Mouse (Mus musculus): ENCODE measurements around the gene Plxnb2. TPM values are rescaled to one million over a fixed set of nuclear protein-coding genes. Genes with fewer than 3 reads are reported as not detected.
A peak's percentile ranks its signal among the peaks of the same experiment; 100 is the strongest.

Plxnb2 gene
- polyA plus RNA-seq, 1 experiment from 2014 or later, result 21.2 TPM

GRCm38 (mm10) chr15:89124312-89124711 is 56.3 kb downstream of the Plxnb2 start:
- H3K4me3 ChIP-seq (replicated peaks), result no peak overlapping the region
- H3K9ac ChIP-seq, result 0 out of 2 replicates have a peak overlapping the region, but pooled peaks have one; percentile 92
- peaks cover 66% of the 10 kb centered on the region for H3K4me1 ChIP-seq (replicated peaks)
- DNase-seq, result no peak
- ATAC-seq (ENCODE audit: low read depth), result no peak
- H3K36me3 ChIP-seq, result peaks cover 22% of the 10 kb centered on the region
- H3K27me3 ChIP-seq, result no peaks in the 10 kb centered on the region
- H3K27ac ChIP-seq, result no peak overlapping the region
- H3K4me2 ChIP-seq, result no peak overlapping the region; the same call in 1 of the 2 replicates
- no peaks in the 10 kb centered on the region for H3K9me3 ChIP-seq (replicated peaks)
- WGBS (ENCODE audit: insufficient replicate concordance), result 76% methylated on average over 3 of the region's 3 CpGs

- WGBS (ENCODE audit: insufficient replicate concordance), result 39% methylated on average over 11 of the region's 11 CpGs
- peak overlapping the region; percentile 92 for H3K9ac ChIP-seq
- H3K27me3 ChIP-seq, result no peaks in the 10 kb centered on the region
- H3K4me1 ChIP-seq (replicated peaks), result peaks cover 64% of the 10 kb centered on the region
- H3K27ac ChIP-seq, result peak overlapping the region; percentile 69
- peak overlapping the region; percentile 94 for H3K4me3 ChIP-seq (replicated peaks)
- peak overlapping the region; percentile 97 for H3K4me2 ChIP-seq
- H3K9me3 ChIP-seq (replicated peaks), result no peaks in the 10 kb centered on the region
- peaks cover 28% of the 10 kb centered on the region for H3K36me3 ChIP-seq
- peak; percentile 34 for DNase-seq
- ATAC-seq (ENCODE audit: low read depth), result no peak
Measured at GRCm38 (mm10) chr15:89123595-89123994, 57.0 kb downstream of the Plxnb2 start.

GRCm38 (mm10) chr15:89122649-89123366 is 57.8 kb downstream of the Plxnb2 start, which contains the start of gene Tubgcp6:
Gene Tubgcp6 (minus strand): TSS chr15:89123112.
- peak within 1 kb of the TSS; percentile 94 for H3K4me3 ChIP-seq (replicated peaks)
- H3K9ac ChIP-seq, result peak within 1 kb of the TSS; percentile 92
- ATAC-seq (ENCODE audit: low read depth) (peak; percentile 87), DNase-seq (peak; percentile 91)
- H3K36me3 ChIP-seq, result peaks cover 36% of the 10 kb centered on the region
- no peaks in the 10 kb centered on the region for H3K27me3 ChIP-seq
- WGBS (ENCODE audit: insufficient replicate concordance), result under 1% methylated on average over 47 of the region's 47 CpGs
- peak within 1 kb of the TSS; percentile 97 for H3K4me2 ChIP-seq
- peak within 1 kb of the TSS; percentile 69 for H3K27ac ChIP-seq
- no peaks in the 10 kb centered on the region for H3K9me3 ChIP-seq (replicated peaks)
- H3K4me1 ChIP-seq (replicated peaks), result peaks cover 60% of the 10 kb centered on the region

- no peak for ATAC-seq (ENCODE audit: low read depth)
- peaks cover 74% of the 10 kb centered on the region for H3K36me3 ChIP-seq
Measured at GRCm38 (mm10) chr15:89118007-89118406, 62.6 kb downstream of the Plxnb2 start.

GRCm38 (mm10) chr15:89110147-89110546 is 70.4 kb downstream of the Plxnb2 start:
- no peak overlapping the region for H3K9ac ChIP-seq
- H3K9me3 ChIP-seq (replicated peaks), result no peaks in the 10 kb centered on the region
- H3K4me1 ChIP-seq (replicated peaks), result no peaks in the 10 kb centered on the region
- peaks cover 96% of the 10 kb centered on the region for H3K36me3 ChIP-seq
- DNase-seq, result no peak
- no peak for ATAC-seq (ENCODE audit: low read depth)
- 75% methylated on average over 9 of the region's 9 CpGs for WGBS (ENCODE audit: insufficient replicate concordance)
- H3K4me2 ChIP-seq, result no peak overlapping the region
- H3K27me3 ChIP-seq, result no peaks in the 10 kb centered on the region
- H3K4me3 ChIP-seq (replicated peaks), result no peak overlapping the region
- H3K27ac ChIP-seq, result no peak overlapping the region

More at GRCm38 (mm10) chr15:89118007-89118406, 62.6 kb downstream of the Plxnb2 start:
- Histone ChIP-seq H3K4me3 (replicated peaks) (no peak overlapping the region), H3K27ac (no peak overlapping the region), H3K9me3 (replicated peaks) (no peaks in the 10 kb centered on the region), H3K4me1 (replicated peaks) (peaks cover 34% of the 10 kb centered on the region), H3K9ac (no peak overlapping the region), H3K27me3 (no peaks in the 10 kb centered on the region), H3K4me2 (no peak overlapping the region)
- no peak for DNase-seq

- Histone ChIP-seq H3K4me2 (no peak overlapping the region), H3K4me3 (replicated peaks) (no peak overlapping the region), H3K9me3 (replicated peaks) (no peaks in the 10 kb centered on the region), H3K27ac (no peak overlapping the region), H3K27me3 (no peaks in the 10 kb centered on the region), H3K9ac (no peak overlapping the region), H3K4me1 (replicated peaks) (no peaks in the 10 kb centered on the region), H3K36me3 (peaks cover 98% of the 10 kb centered on the region)
- DNase-seq, result no peak
- WGBS (ENCODE audit: insufficient replicate concordance), result 72% methylated on average over 1 of the region's 1 CpGs
- no peak for ATAC-seq (ENCODE audit: low read depth)
Measured at GRCm38 (mm10) chr15:89106976-89107375, 73.6 kb downstream of the Plxnb2 start.

GRCm38 (mm10) chr15:89106073-89106472 is 74.5 kb downstream of the Plxnb2 start:
- no peak overlapping the region for H3K27ac ChIP-seq
- H3K4me1 ChIP-seq (replicated peaks), result no peaks in the 10 kb centered on the region
- no peak overlapping the region for H3K9ac ChIP-seq
- no peak overlapping the region for H3K4me2 ChIP-seq
- 86% methylated on average over 13 of the region's 13 CpGs for WGBS (ENCODE audit: insufficient replicate concordance)
- peaks cover 98% of the 10 kb centered on the region for H3K36me3 ChIP-seq
- no peak for ATAC-seq (ENCODE audit: low read depth)
- no peaks in the 10 kb centered on the region for H3K27me3 ChIP-seq
- no peak for DNase-seq
- no peak overlapping the region for H3K4me3 ChIP-seq (replicated peaks)
- H3K9me3 ChIP-seq (replicated peaks), result no peaks in the 10 kb centered on the region

Small RNAs within 50 kb of the gene (microRNA-seq; reads per million reads assigned to microRNA genes)
- gene Mir6958 (3.5 reads per million, percentile 5 among the genes with 10 or more reads in this experiment), gene Mir7118 (not detected)

Other genes with a start within 250 kb of the Plxnb2 start
- not detected in 2 replicates for gene Ttll8, start 226.4 kb downstream of the Plxnb2 start, polyA plus RNA-seq (2015; fragmentation: Nextera tagmentation; extraction: Ambion mirVana)
- 0.03 TPM in 1 of 2 replicates, not detected in the other for gene Mlc1, start 201.8 kb downstream of the Plxnb2 start, polyA plus RNA-seq (2015; fragmentation: Nextera tagmentation; extraction: Ambion mirVana)
- not detected in 2 replicates for gene Mov10l1, start 197.9 kb downstream of the Plxnb2 start, polyA plus RNA-seq (2015; fragmentation: Nextera tagmentation; extraction: Ambion mirVana)
- gene Panx2, start 121.1 kb downstream of the Plxnb2 start, polyA plus RNA-seq (2015; fragmentation: Nextera tagmentation; extraction: Ambion mirVana), result not detected in 2 replicates
- gene Trabd, start 105.7 kb downstream of the Plxnb2 start, polyA plus RNA-seq (2015; fragmentation: Nextera tagmentation; extraction: Ambion mirVana), result 16.4 and 16.6 TPM in 2 replicates
- gene Selenoo, start 91.7 kb downstream of the Plxnb2 start, polyA plus RNA-seq (2015; fragmentation: Nextera tagmentation; extraction: Ambion mirVana), result 6.4 and 7.1 TPM in 2 replicates
- 6.5 and 6.7 TPM in 2 replicates for gene Tubgcp6, start 57.7 kb downstream of the Plxnb2 start, polyA plus RNA-seq (2015; fragmentation: Nextera tagmentation; extraction: Ambion mirVana)
- 10.2 TPM in 2 replicates for gene Hdac10, start 52.1 kb downstream of the Plxnb2 start, polyA plus RNA-seq (2015; fragmentation: Nextera tagmentation; extraction: Ambion mirVana)
- 1.5 and 1.7 TPM in 2 replicates for gene Mapk12, start 40.1 kb downstream of the Plxnb2 start, polyA plus RNA-seq (2015; fragmentation: Nextera tagmentation; extraction: Ambion mirVana)
- 0.76 and 0.78 TPM in 2 replicates for gene Mapk11, start 31.2 kb downstream of the Plxnb2 start, polyA plus RNA-seq (2015; fragmentation: Nextera tagmentation; extraction: Ambion mirVana)
- 3.0 and 3.2 TPM in 2 replicates for gene Dennd6b, start 15.7 kb upstream of the Plxnb2 start, polyA plus RNA-seq (2015; fragmentation: Nextera tagmentation; extraction: Ambion mirVana)
- gene Ppp6r2, start 30.8 kb upstream of the Plxnb2 start, polyA plus RNA-seq (2015; fragmentation: Nextera tagmentation; extraction: Ambion mirVana), result 16.2 and 17.1 TPM in 2 replicates
- 18.8 and 21.7 TPM in 2 replicates for gene Sbf1, start 134.5 kb upstream of the Plxnb2 start, polyA plus RNA-seq (2015; fragmentation: Nextera tagmentation; extraction: Ambion mirVana)
- gene Adm2, start 141.9 kb upstream of the Plxnb2 start, polyA plus RNA-seq (2015; fragmentation: Nextera tagmentation; extraction: Ambion mirVana), result 1.4 and 2.4 TPM in 2 replicates
- gene Miox, start 153.6 kb upstream of the Plxnb2 start, polyA plus RNA-seq (2015; fragmentation: Nextera tagmentation; extraction: Ambion mirVana), result 5.6 and 6.8 TPM in 2 replicates
- 26.1 and 30.2 TPM in 2 replicates for gene Lmf2, start 174.9 kb upstream of the Plxnb2 start, polyA plus RNA-seq (2015; fragmentation: Nextera tagmentation; extraction: Ambion mirVana)
- 114 and 131 TPM in 2 replicates for gene Ncaph2, start 174.9 kb upstream of the Plxnb2 start, polyA plus RNA-seq (2015; fragmentation: Nextera tagmentation; extraction: Ambion mirVana)
- gene Sco2, start 193.1 kb upstream of the Plxnb2 start, polyA plus RNA-seq (2015; fragmentation: Nextera tagmentation; extraction: Ambion mirVana), result 4.1 and 4.5 TPM in 2 replicates
- 0.58 and 0.62 TPM in 2 replicates for gene Tymp, start 196.3 kb upstream of the Plxnb2 start, polyA plus RNA-seq (2015; fragmentation: Nextera tagmentation; extraction: Ambion mirVana)
- gene Odf3b, start 198.5 kb upstream of the Plxnb2 start, polyA plus RNA-seq (2015; fragmentation: Nextera tagmentation; extraction: Ambion mirVana), result 0.56 and 0.59 TPM in 2 replicates
- gene Klhdc7b, start 204.1 kb upstream of the Plxnb2 start, polyA plus RNA-seq (2015; fragmentation: Nextera tagmentation; extraction: Ambion mirVana), result not detected in 2 replicates
- not detected in 2 replicates for gene Syce3, start 229.7 kb upstream of the Plxnb2 start, polyA plus RNA-seq (2015; fragmentation: Nextera tagmentation; extraction: Ambion mirVana)
- 1.9 and 2.5 TPM in 2 replicates for gene Cpt1b, start 245.1 kb upstream of the Plxnb2 start, polyA plus RNA-seq (2015; fragmentation: Nextera tagmentation; extraction: Ambion mirVana)
- 1.1 and 1.5 TPM in 2 replicates for gene C730034F03Rik, start 248.8 kb upstream of the Plxnb2 start, polyA plus RNA-seq (2015; fragmentation: Nextera tagmentation; extraction: Ambion mirVana)
- 0.13 TPM in 1 of 2 replicates, not detected in the other for gene Gm44502, start 248.9 kb upstream of the Plxnb2 start, polyA plus RNA-seq (2015; fragmentation: Nextera tagmentation; extraction: Ambion mirVana)
- gene Chkb, start 249.1 kb upstream of the Plxnb2 start, polyA plus RNA-seq (2015; fragmentation: Nextera tagmentation; extraction: Ambion mirVana), result 27.3 and 29.2 TPM in 2 replicates